Mouse (Mus musculus) lung, postnatal 0 days (tissue): ENCODE measurements around the gene Marcks. TPM values are rescaled to one million over a fixed set of nuclear protein-coding genes. Genes with fewer than 3 reads are reported as not detected.

Experiments used
- ATAC-seq: fragments of 200-750 bp; cut with Nextera tagmentation; 2 replicates; pipeline ENCODE4 v1.8.0; 2017; ENCODE audit warnings: moderate library complexity
- DNase-seq: peaks from one replicate; pipeline ENCODE4 v3.0.0-alpha.2; 2016; ENCODE audit warnings: low spot score
- H3K27ac ChIP-seq: fragments of 300-500 bp; sonication (generic); 2 replicates; pipeline ENCODE4 v1.5.1; 2014; ENCODE audit warnings: antibody characterized with exemption, mild to moderate bottlenecking, low read length, mixed read lengths
- H3K27me3 ChIP-seq: fragments of 300-500 bp; sonication (generic); replicated peaks from 2 replicates; pipeline ENCODE4 v1.6.1; 2014; ENCODE audit warnings: low read length, mixed read lengths; ENCODE audit not compliant: insufficient read depth
- H3K36me3 ChIP-seq: fragments of 300-500 bp; sonication (generic); 2 replicates; pipeline ENCODE4 v1.6.1; 2014; ENCODE audit warnings: low read length, mixed read lengths; ENCODE audit not compliant: insufficient read depth
- H3K4me1 ChIP-seq: fragments of 300-500 bp; sonication (generic); 2 replicates; pipeline ENCODE4 v1.6.1; 2014; ENCODE audit warnings: antibody characterized with exemption, low read depth, low read length, mixed read lengths; ENCODE audit not compliant: insufficient read depth
- H3K4me2 ChIP-seq: fragments of 300-500 bp; sonication (generic); replicated peaks from 2 replicates; pipeline ENCODE4 v1.6.1; 2014; ENCODE audit warnings: low read depth, mild to moderate bottlenecking, low read length, moderate library complexity, mixed read lengths
- H3K4me3 ChIP-seq: fragments of 300-500 bp; sonication (generic); 2 replicates; pipeline ENCODE4 v1.5.1; 2014; ENCODE audit warnings: low read depth, low read length
- H3K9ac ChIP-seq: fragments of 300-500 bp; sonication (generic); replicated peaks from 2 replicates; pipeline ENCODE4 v1.6.1; 2014; ENCODE audit warnings: low read depth, mild to moderate bottlenecking
- H3K9me3 ChIP-seq: fragments of 300-500 bp; sonication (generic); 2 replicates; pipeline ENCODE4 v1.6.1; 2016; ENCODE audit warnings: low read length, mixed read lengths
- CTCF ChIP-seq: IDR thresholded peaks from 2 replicates; pipeline ENCODE4 v1.5.1; 2016; ENCODE audit warnings: antibody characterized with exemption, mild to moderate bottlenecking
- EP300 ChIP-seq: IDR thresholded peaks from 2 replicates; pipeline ENCODE4 v1.6.1; 2016; ENCODE audit warnings: antibody characterized with exemption, mild to moderate bottlenecking, control low read depth
- WGBS: fragments of 180-500 bp; shearing (Covaris S2); extraction: QIAGEN DNeasy Blood & Tissue Kit; methylation state at CpG from one replicate; pipeline ENCODE4 v1.1.7; 2014; 5-methylcytosine and 5-hydroxymethylcytosine counted together
- polyA plus RNA-seq: library from polyadenylated mRNA; unstranded; fragments of >200 nt; fragmentation: Nextera tagmentation; extraction: Ambion mirVana; gene quantifications from 2 replicates; pipeline ENCODE4 v1.2.1, GENCODE M21; 2015

The Marcks gene
- polyA plus RNA-seq, 1 experiment from 2014 or later, result 106 TPM

GRCm38 (mm10) chr10:37129652-37130051, 9.1 kb downstream of the Marcks start:
- TF ChIP-seq EP300, result no peak
- DNase-seq, result no peak
- H3K9me3 ChIP-seq, result no peaks in the 10 kb centered on the region
- ATAC-seq, result no peak
- no peaks in the 10 kb centered on the region for H3K27me3 ChIP-seq
- H3K4me2 ChIP-seq, result no peak overlapping the region
- no peaks in the 10 kb centered on the region for H3K36me3 ChIP-seq
- H3K27ac ChIP-seq, result no peak overlapping the region
- no peak overlapping the region for H3K9ac ChIP-seq
- WGBS, result 74% methylated on average over 3 of the region's 3 CpGs
- H3K4me3 ChIP-seq, result no peak overlapping the region
- no peaks in the 10 kb centered on the region; the same call in 1 of the 2 replicates for H3K4me1 ChIP-seq

DNA sequence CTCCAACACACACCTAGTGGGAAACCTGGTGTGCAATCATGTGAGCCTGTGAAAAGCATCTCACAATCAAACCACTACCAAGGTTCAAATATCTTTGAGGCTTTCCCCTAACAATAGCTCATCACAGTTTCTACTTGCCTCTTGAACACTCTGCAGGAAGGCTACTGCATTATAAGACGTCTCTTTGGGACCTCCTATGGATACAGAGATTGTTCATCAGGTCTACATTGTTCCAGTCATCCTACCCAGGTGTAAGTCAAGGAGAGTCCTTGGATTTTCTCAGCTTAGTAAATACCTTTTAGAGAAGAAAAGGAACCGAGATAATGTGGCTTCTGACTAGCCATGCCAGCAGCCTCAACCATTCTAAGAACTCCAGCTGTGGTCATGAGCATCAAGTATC, 23.4 kb downstream of the Marcks start:
- H3K27ac ChIP-seq, result no peak overlapping the region
- no peaks in the 10 kb centered on the region for H3K4me1 ChIP-seq
- H3K36me3 ChIP-seq, result no peaks in the 10 kb centered on the region
- no peaks in the 10 kb centered on the region for H3K27me3 ChIP-seq
- no peak overlapping the region for H3K9ac ChIP-seq
- 70% methylated on average over 2 of the region's 2 CpGs for WGBS
- no peak overlapping the region for H3K4me3 ChIP-seq
- no peak for DNase-seq
- TF ChIP-seq EP300, result no peak
- TF ChIP-seq CTCF, result no peak
- H3K4me2 ChIP-seq, result no peak overlapping the region
- ATAC-seq, result no peak
- H3K9me3 ChIP-seq, result no peaks in the 10 kb centered on the region

- DNase-seq (no peak), ATAC-seq (no peak)
- Histone ChIP-seq H3K36me3 (no peaks in the 10 kb centered on the region), H3K9me3 (no peaks in the 10 kb centered on the region), H3K27me3 (no peaks in the 10 kb centered on the region), H3K27ac (no peak overlapping the region), H3K9ac (no peak overlapping the region), H3K4me1 (no peaks in the 10 kb centered on the region), H3K4me3 (no peak overlapping the region), H3K4me2 (no peak overlapping the region)
- WGBS, result 59% methylated on average over 4 of the region's 4 CpGs
- TF ChIP-seq CTCF (no peak), EP300 (no peak)
Observed at GRCm38 (mm10) chr10:37112812-37113211, 25.9 kb downstream of the Marcks start.

- no peak for ATAC-seq
- TF ChIP-seq CTCF (no peak), EP300 (no peak)
- no peak overlapping the region for H3K4me3 ChIP-seq
Observed at GRCm38 (mm10) chr10:37112362-37112761, 26.4 kb downstream of the Marcks start.

DNA sequence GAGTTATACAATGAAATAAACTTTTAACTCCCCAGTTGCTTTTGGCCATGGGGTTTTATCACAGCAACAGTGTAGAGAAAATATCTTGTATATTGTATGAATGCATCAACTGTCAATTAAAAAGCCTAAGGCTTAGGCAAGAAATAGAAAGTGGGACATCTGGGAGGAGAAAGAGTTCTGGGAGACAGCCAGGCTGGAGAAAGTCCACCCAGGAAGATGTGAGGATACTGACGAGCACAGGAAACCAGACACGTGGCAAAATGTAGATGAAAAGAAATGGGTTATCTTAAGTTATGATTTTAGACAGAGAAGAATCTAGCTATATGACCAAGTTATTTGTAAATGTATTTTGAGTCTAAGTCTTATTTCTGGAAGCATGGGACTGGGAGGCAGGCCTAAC, 27.3 kb downstream of the Marcks start:
- no peak for TF ChIP-seq CTCF
- TF ChIP-seq EP300, result no peak
- Histone ChIP-seq H3K4me1 (no peaks in the 10 kb centered on the region), H3K9me3 (no peaks in the 10 kb centered on the region), H3K9ac (no peak overlapping the region), H3K36me3 (no peaks in the 10 kb centered on the region), H3K27me3 (no peaks in the 10 kb centered on the region), H3K27ac (no peak overlapping the region), H3K4me2 (no peak overlapping the region), H3K4me3 (no peak overlapping the region)
- no peak for ATAC-seq
- DNase-seq, result no peak
- WGBS, result 51% methylated on average over 2 of the region's 2 CpGs

More at GRCm38 (mm10) chr10:37112362-37112761, 26.4 kb downstream of the Marcks start:
- Histone ChIP-seq H3K27me3 (no peaks in the 10 kb centered on the region), H3K4me1 (no peaks in the 10 kb centered on the region), H3K9me3 (no peaks in the 10 kb centered on the region), H3K36me3 (no peaks in the 10 kb centered on the region), H3K27ac (no peak overlapping the region), H3K9ac (no peak overlapping the region), H3K4me2 (no peak overlapping the region)
- 71% methylated on average over 3 of the region's 3 CpGs for WGBS
- DNase-seq, result no peak

DNA sequence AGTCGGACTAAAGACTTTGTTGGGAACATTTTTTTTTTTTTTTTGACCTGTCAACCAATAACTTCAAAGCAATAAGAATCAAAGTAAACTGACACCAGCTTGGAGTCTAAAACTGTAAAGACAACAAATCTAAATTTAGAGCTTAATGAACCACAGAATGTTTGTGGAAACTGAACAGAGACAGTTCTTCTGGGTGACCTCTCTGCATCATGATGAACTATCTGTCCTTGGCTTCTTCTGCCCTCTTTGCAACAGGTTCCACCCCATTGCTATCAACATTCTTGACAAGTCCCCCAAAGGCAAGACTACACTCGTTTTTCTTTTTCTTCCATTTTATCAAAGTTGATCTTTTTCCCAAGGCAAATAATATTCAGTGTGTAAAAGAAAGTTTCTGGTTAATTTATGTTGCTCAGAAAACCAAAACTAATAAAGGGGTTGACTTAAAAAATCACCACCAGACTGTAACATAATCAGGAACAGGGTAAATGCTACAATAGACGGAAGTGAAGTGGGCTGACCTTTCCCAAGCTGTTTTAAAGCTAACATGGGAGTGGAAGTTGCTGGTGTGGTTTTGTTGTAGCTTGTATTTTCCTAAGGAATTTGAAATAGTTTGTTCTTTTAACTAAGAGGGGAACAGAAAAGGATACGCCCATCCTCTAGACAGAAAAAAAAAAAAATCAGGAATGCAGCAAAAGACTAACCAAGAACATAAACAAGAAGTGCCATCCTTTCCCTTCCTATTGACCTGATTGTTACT, 31.7 kb downstream of the Marcks start:
- Histone ChIP-seq H3K9ac (no peak overlapping the region), H3K4me2 (no peak overlapping the region), H3K36me3 (no peaks in the 10 kb centered on the region), H3K4me1 (no peaks in the 10 kb centered on the region), H3K27me3 (no peaks in the 10 kb centered on the region), H3K27ac (peak overlapping the region; percentile 59; the same call in 1 of the 2 replicates), H3K4me3 (no peak overlapping the region), H3K9me3 (no peaks in the 10 kb centered on the region)
- DNase-seq, result peak; percentile 71
- ATAC-seq, result peak; percentile 74
- TF ChIP-seq CTCF (no peak), EP300 (peak; percentile 92)
- 30% methylated on average over 4 of the region's 4 CpGs for WGBS
